Mouse (Mus musculus) cerebellum, postnatal 4 days (tissue): ENCODE data around the gene Tacr2.

ENCODE experiments used
- DNase-seq, 2 experiments: peaks; one replicate each; pipeline ENCODE4 v3.0.0; 2022; ENCODE audit warnings: low spot score in 2 of 2, mixed read lengths in 1 of 2

Tacr2 gene

DNA sequence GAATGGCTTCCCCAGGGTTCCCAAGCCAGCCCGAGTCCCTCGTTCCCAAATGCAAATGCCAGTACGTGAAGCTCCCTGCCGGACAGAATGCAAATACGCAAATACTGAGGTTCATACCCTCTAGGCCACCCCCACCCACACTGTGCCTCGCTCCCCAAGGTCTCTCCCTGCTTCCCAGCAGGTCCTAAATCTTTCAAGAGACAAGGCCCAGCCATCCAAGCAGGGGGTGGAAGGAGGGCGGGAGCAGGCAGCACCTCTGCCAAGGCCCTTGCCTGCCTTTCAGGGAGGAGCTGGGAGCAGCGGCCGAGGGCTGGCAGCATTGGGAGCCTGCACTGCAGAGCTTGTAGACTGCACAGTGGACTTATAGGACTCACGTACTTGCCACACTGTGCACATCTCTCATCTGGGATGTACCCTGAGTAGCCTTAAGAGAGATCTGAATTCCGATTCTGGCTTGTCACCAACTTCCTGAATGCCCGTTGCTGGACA is at the start of gene Tacr2:
TSS of gene Tacr2 (plus strand) at position 439 of the 489 bp plus-strand sequence.
- DNase-seq: no peak

GRCm38 (mm10) chr10:62202574-62202973 is 49.7 kb upstream of the Tacr2 start:
- DNase-seq: no peak

DNA sequence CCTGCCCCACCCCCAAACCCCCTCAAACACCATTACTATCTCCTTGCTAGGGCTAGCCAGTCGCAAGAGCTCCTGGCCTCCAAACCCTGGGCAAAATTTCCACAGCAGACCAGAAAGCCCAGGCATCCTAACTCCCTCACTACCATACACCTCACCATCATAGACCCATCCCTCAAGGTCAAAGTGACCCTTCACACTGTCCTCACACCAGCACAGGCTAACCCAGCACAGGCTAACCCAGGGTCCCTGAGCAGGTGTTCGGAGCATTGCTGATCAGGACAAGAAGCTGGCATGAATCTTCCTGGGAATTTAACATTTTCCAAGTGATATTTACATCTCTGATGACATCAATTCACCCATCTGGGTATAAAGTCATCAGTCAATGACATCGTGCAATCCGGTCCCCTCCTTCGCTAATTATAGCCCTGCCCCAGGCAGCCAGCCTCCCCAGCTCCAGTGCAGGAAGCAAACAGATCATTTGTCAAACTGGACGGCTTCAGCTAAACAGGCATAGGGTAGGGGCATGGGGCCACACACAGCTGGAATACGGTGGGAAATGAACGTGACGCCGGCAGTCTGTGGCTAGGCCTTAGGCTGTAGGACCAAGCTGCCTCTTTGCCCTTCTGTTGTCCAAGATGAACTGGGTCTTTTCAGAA is 43.9 kb upstream of the Tacr2 start:
- DNase-seq: no peak

- no peak for DNase-seq
Measured at GRCm38 (mm10) chr10:62211310-62211709, 40.9 kb upstream of the Tacr2 start.

DNA sequence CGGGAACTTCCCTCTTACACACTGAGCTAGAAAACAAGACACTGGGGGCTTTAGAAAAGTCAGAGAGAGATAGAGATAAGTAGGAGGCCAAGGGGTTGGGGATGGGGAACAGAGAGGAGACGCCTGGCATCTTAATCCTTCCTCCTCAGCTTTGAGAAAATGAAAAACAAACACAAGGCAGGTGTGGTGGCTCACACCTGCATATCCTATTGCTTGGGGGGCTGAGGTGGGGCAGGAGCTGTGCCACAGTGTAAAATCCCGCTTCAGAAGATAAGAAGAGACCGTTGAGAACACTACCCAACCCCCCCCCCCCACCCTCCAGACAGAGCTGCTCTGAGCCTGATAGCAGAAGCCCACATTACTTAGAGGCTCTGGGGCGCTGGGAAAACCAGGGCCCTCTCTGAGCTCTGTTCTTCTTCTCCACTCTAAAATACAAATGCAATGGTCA is 37.0 kb upstream of the Tacr2 start:
- no peak for DNase-seq

- no peak for DNase-seq
Measured at GRCm38 (mm10) chr10:62215633-62216032, 36.6 kb upstream of the Tacr2 start.

DNA sequence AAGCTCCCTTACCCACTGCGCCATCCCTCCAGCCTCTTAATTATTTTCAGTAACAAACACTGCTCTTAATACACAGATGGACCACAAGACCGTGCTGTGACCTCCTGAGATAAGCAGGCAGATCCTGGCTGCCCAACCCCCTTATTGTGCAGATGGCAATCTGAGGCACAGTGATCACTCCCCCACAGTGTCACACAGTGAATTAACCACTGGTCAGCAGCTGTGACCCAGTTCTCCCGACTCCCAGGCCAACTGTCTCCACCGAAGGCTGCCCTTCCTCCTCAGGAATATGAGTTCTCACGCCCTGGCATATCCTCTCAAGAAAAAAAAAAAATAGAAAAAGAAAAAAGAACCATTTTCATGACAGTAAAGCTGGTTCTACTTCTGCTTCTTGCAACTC is 35.6 kb upstream of the Tacr2 start:
- DNase-seq: peak in 1 of 2 experiments; percentile 32

DNA sequence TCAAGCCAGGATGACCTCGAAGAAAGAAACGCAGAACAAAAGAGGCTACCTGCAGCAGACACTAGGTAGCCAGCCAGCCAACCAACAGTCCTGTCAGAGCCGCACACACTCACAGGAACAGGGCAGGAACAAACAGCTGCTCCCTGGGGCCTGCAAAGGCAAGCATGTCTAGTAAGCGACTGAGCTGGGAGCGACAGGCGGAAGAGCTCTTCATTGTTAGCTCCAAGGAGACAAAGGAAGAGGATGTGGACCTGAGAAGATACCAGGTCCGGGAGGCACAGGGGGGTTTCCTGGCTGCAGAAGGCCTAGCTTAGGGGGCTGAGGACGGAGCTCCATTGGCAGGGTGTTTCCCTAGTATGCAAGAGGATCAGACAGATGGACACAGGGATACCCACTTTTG is 35.0 kb upstream of the Tacr2 start:
- DNase-seq: no peak

DNA sequence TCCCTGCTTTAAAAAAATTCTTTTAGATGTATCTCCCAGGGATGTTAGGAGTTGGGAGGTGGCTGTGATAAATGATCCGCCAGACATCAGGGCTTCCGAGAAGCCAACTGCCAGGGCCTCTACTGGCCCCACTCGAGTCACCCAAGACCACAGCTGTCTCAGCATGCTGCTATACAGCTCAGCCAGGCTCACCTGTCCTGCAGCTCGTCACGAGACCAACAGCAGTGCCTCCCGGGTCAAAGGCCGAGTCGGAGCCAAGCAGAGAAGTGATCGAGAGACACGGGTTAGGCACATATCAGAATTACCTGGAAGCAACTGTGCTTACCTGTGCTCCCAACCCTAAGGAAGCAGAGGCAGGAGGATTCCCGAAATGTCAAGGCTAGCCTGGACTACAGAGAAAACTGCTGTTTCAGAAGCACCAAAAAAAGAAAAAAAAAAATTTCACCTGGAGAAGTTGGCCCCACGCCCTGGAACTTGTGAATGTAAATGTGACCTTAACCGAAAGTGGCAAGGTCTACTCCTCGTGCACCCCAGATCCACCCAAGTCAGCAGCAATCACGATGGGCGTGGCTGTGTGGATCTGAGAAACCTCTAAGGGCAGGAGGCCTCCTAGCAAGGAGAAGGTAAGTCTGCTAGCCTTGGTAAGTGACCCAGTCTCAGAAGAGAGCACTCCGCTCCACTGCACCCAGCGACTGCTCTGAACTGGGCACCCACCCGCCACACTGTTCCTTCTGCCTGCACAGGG is 34.0 kb upstream of the Tacr2 start:
- no peak for DNase-seq

GRCm38 (mm10) chr10:62218789-62219172 is 33.5 kb upstream of the Tacr2 start:
- DNase-seq: no peak

GRCm38 (mm10) chr10:62220732-62221514 is 31.3 kb upstream of the Tacr2 start:
- DNase-seq: no peak

- DNase-seq: no peak
Measured at GRCm38 (mm10) chr10:62221647-62222046, 30.6 kb upstream of the Tacr2 start.

DNA sequence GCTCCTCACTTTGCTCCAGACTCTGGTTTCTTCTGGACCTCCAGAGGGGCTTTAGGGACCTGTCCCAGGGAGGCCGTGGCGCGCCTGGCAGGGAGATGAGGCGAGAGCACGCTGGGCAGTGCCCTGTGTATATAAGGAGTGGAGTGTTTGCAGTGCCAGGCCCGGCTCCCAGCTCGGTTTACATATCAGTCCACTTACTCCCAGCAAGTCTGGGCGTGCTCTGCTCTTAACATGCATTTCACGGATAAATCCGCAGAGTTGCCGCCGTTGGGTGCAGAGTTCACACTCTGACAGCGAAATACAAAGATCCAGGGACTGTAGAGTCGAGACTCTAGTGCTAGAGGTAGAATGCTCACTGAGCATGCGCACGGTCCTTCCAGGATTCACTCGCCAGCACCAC is 29.5 kb upstream of the Tacr2 start:
- DNase-seq: no peak

- DNase-seq: no peak
Measured at GRCm38 (mm10) chr10:62224231-62224630, 28.0 kb upstream of the Tacr2 start.

- no peak for DNase-seq
Measured at GRCm38 (mm10) chr10:62225839-62226238, 26.4 kb upstream of the Tacr2 start.

- no peak for DNase-seq
Measured at GRCm38 (mm10) chr10:62228126-62228525, 24.1 kb upstream of the Tacr2 start.

- peak; percentile 66 to 87 for DNase-seq
Measured at GRCm38 (mm10) chr10:62230708-62231394, 21.4 kb upstream of the Tacr2 start, which contains the start of gene Tspan15. Gene Tspan15, minus strand, starts transcription at chr10:62231251.

GRCm38 (mm10) chr10:62231395-62231732 is 20.9 kb upstream of the Tacr2 start:
- no peak for DNase-seq

- no peak for DNase-seq
Measured at GRCm38 (mm10) chr10:62231811-62232210, 20.4 kb upstream of the Tacr2 start.

DNA sequence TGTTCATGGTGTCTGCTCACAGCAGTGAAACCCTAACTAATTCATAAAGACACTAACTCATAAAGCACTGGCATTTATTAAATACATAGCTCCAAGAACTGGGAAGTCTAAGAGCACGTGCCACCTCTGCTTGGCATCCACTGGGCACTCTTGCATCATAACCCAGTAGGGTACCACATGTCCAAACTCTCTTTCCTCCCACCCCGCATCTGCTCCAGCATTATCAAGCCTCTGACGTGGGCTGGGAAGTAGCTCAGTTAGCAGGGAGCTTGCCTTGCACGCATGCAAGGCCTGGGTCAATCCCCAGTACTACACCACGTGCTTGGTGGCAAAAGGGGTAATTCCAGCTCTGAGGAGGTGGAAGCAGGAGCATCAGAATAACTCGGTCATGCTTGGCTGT is 16.1 kb upstream of the Tacr2 start:
- DNase-seq: no peak

DNA sequence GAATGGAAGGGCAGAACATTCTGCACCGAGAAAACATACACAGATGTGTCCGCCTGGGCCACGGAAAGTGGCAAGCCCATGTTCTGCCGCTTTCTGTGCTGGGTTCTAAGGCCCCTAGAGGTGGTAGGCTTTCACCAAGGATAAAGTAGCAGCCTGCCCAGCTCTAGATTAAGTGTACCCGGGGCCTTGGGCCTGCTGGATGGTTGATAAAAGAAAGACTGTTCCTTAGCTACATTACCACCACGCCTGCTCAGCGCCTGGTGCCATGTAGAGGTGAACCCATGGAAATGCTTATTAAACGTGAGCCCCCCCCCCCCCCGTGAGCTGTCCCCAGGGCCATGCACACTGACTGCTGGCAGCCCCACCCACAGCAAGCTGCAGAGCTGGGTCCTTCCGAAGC is 15.0 kb upstream of the Tacr2 start:
- no peak for DNase-seq

- no peak for DNase-seq
Measured at GRCm38 (mm10) chr10:62238688-62239087, 13.6 kb upstream of the Tacr2 start.
